ENCODE assay signal across 10 mouse cellular contexts in the genomic region with DNA sequence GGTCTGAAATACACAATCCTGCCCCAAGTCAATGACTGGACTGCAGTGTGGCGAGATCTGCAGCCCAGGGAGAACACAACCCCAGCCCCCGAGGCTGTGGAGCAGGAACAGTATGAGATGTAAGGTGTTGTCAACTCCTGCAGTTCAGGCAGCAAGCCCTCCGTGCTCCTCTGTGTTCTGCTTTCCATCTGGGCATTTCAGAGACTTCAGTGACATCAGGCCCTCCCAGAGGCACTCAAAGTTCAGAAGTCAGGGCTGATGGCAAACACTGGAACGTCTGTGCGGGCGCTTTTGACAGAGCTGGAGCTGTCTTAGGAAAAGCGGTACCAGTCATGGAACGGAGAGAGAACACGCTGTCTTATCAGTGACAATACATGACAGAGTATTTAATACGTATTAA. TPM values are rescaled to one million over a fixed set of nuclear protein-coding genes. Genes with fewer than 3 reads are reported as not detected.
DNase-seq lines count a peak whose midpoint lies in the region; ATAC-seq and TF ChIP-seq lines count a peak whose summit lies in the region.
"Had no signal": no experiment of that assay in that cellular context is flagged by ENCODE, and none has a peak within 500 bp of the region (broad histone marks: within the 10 kb centered on the region; RNA-seq: fewer than 3 reads in every experiment).

No protein-coding gene starts in this region.

- H3K27me3 ChIP-seq in forebrain, embryonic 12.5 days = no peaks in the 10 kb centered on the region
- H3K27me3 ChIP-seq in liver, embryonic 12.5 days (replicated peaks) = peaks cover 62% of the 10 kb centered on the region
- H3K27me3 ChIP-seq in neural tube, embryonic 13.5 days = no peaks in the 10 kb centered on the region
- H3K27me3 ChIP-seq: intestine, embryonic 15.5 days had no signal

- no peak overlapping the region for H3K9ac ChIP-seq in forebrain, embryonic 12.5 days
- no peak overlapping the region for H3K9ac ChIP-seq in liver, embryonic 12.5 days
- peak overlapping the region; percentile 35; the same call in 1 of the 2 replicates for H3K9ac ChIP-seq in neural tube, embryonic 13.5 days
- H3K9ac ChIP-seq: intestine, embryonic 15.5 days had no signal

- 48% methylated on average over 10 of the region's 10 CpGs for WGBS in forebrain, embryonic 12.5 days
- WGBS in liver, embryonic 12.5 days (ENCODE audit: insufficient replicate concordance) = 58% methylated on average over 10 of the region's 10 CpGs
- 43% methylated on average over 10 of the region's 10 CpGs for WGBS in neural tube, embryonic 13.5 days

- H3K4me1 ChIP-seq in forebrain, embryonic 12.5 days = peaks cover 71% of the 10 kb centered on the region
- peaks cover 37% of the 10 kb centered on the region for H3K4me1 ChIP-seq in liver, embryonic 12.5 days
- peaks cover 82% of the 10 kb centered on the region for H3K4me1 ChIP-seq in neural tube, embryonic 13.5 days (replicated peaks)

- no peaks in the 10 kb centered on the region for H3K9me3 ChIP-seq in forebrain, embryonic 12.5 days
- H3K9me3 ChIP-seq in liver, embryonic 12.5 days (replicated peaks) = no peaks in the 10 kb centered on the region
- no peaks in the 10 kb centered on the region for H3K9me3 ChIP-seq in neural tube, embryonic 13.5 days
- H3K9me3 ChIP-seq: intestine, embryonic 15.5 days had no signal

- peak overlapping the region; percentile 90; the same call in 1 of the 2 replicates for H3K4me2 ChIP-seq in forebrain, embryonic 12.5 days
- H3K4me2 ChIP-seq in liver, embryonic 12.5 days = no peak overlapping the region
- peak overlapping the region; percentile 91 for H3K4me2 ChIP-seq in neural tube, embryonic 13.5 days
- H3K4me2 ChIP-seq: intestine, embryonic 15.5 days had no signal

- ATAC-seq in forebrain, embryonic 12.5 days (ENCODE audit: low FRiP score) = no peak
- ATAC-seq in liver, embryonic 12.5 days = no peak
- no peak for ATAC-seq in neural tube, embryonic 13.5 days (ENCODE audit: low read depth)
- ATAC-seq: intestine, embryonic 15.5 days had no signal

- H3K36me3 ChIP-seq in forebrain, embryonic 12.5 days (replicated peaks) = peaks cover 5% of the 10 kb centered on the region; the same call in 1 of the 2 replicates
- no peaks in the 10 kb centered on the region for H3K36me3 ChIP-seq in liver, embryonic 12.5 days
- no peaks in the 10 kb centered on the region for H3K36me3 ChIP-seq in neural tube, embryonic 13.5 days
- H3K36me3 ChIP-seq: intestine, embryonic 15.5 days had no signal

- no peak for TF ChIP-seq CTCF in layer of hippocampus, adult 2 months (conservative IDR thresholded peaks at IDR 0.05)

- H3K27ac ChIP-seq in layer of hippocampus, adult 2 months = peak overlapping the region; percentile 65
- no peak overlapping the region for H3K27ac ChIP-seq in forebrain, embryonic 12.5 days
- 0 out of 2 replicates have a peak overlapping the region, but pooled peaks have one; percentile 11 for H3K27ac ChIP-seq in liver, embryonic 12.5 days
- peak overlapping the region; percentile 100 for H3K27ac ChIP-seq in neural tube, embryonic 13.5 days (replicated peaks)
- H3K27ac ChIP-seq: intestine, embryonic 15.5 days had no signal

- no peak overlapping the region for H3K4me3 ChIP-seq in layer of hippocampus, adult 2 months
- no peak overlapping the region for H3K4me3 ChIP-seq in forebrain, embryonic 12.5 days (replicated peaks)
- no peak overlapping the region for H3K4me3 ChIP-seq in liver, embryonic 12.5 days
- no peak overlapping the region for H3K4me3 ChIP-seq in neural tube, embryonic 13.5 days
- H3K4me3 ChIP-seq: intestine, embryonic 15.5 days had no signal

- DNase-seq in layer of hippocampus, adult 2 months (ENCODE audit: low spot score in 2 of 2) = no peak
- DNase-seq in layer of hippocampus, adult 9-10 months (ENCODE audit: low spot score) = no peak
- DNase-seq in adrenal gland, postnatal 25 days = no peak
- DNase-seq in layer of hippocampus, adult 11-12 months (ENCODE audit: low spot score) = no peak
- DNase-seq: cerebellum, postnatal 10 days; right cerebral cortex, adult 18-20 months had no signal

RNA-seq across cellular contexts. Expression of a gene that starts 4.9 kb away (rescaled TPM):
- 10 to 100 TPM; 11.1 to 15.6 TPM for total RNA-seq in layer of hippocampus, adult 2 months (2021)
- polyA plus RNA-seq in forebrain, embryonic 12.5 days (2016; fragmentation: Nextera tagmentation; extraction: Ambion mirVana) = 22.3 and 27.7 TPM in 2 replicates
- 1.1 and 1.8 TPM in 2 replicates for polyA plus RNA-seq in liver, embryonic 12.5 days (2016; fragmentation: Nextera tagmentation; extraction: Ambion mirVana)
- 31.5 and 37.7 TPM in 2 replicates for polyA plus RNA-seq in neural tube, embryonic 13.5 days (2015; fragmentation: Nextera tagmentation; extraction: Ambion mirVana)
- 1.3 and 4.7 TPM in 2 replicates for total RNA-seq in adrenal gland, postnatal 25 days (2021)
